Comparison of ENCODE assay signal across 8 mouse cellular contexts in the genomic region with DNA sequence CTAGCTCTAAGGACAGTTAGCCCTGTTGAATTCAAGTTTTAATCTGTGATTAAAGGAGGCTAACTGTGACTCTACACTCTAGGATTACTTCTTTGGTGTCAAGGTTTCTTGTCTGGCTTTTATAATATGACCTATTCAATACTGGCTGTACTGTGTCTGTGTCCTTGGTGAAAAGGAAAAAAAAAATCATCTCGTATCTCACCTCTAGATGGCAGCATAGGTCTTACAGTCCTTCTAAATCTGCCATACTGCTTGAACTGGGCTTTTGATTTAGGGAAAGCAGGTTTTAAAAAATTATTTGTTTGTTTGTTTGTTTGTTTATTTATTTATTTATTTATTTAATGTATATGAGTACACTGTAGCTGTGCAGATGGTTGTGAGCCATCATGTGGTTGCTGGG. TPM values are rescaled to one million over a fixed set of nuclear protein-coding genes. Genes with fewer than 3 reads are reported as not detected.
A peak's percentile ranks its signal among the peaks of the same experiment; 100 is the strongest.
DNase-seq lines count a peak whose midpoint lies in the region; ATAC-seq and TF ChIP-seq lines count a peak whose summit lies in the region.

No protein-coding gene starts in this region.

- WGBS in midbrain, embryonic 11.5 days: 3% methylated on average over 1 of the region's 1 CpGs
- 5% methylated on average over 1 of the region's 1 CpGs for WGBS in midbrain, embryonic 10.5 days

- ATAC-seq in midbrain, embryonic 11.5 days (ENCODE audit: low FRiP score): no peak

- no peak overlapping the region for H3K4me3 ChIP-seq in gastrocnemius, adult 2 months
- H3K4me3 ChIP-seq in midbrain, embryonic 11.5 days (ENCODE audit: low read depth, low read length): no peak overlapping the region
- H3K4me3 ChIP-seq in midbrain, embryonic 10.5 days: no peak overlapping the region

- no peaks in the 10 kb centered on the region for H3K27me3 ChIP-seq in midbrain, embryonic 11.5 days (ENCODE audit: control insufficient read depth, insufficient read depth, low read length)
- no peaks in the 10 kb centered on the region for H3K27me3 ChIP-seq in midbrain, embryonic 10.5 days (ENCODE audit: low read depth, poor library complexity, severe bottlenecking)

- TF ChIP-seq CTCF in gastrocnemius, adult 2 months (IDR thresholded peaks at IDR 0.05): peak; percentile 73

- H3K4me1 ChIP-seq in midbrain, embryonic 11.5 days (ENCODE audit: control insufficient read depth, insufficient read depth, low read length): no peaks in the 10 kb centered on the region
- H3K4me1 ChIP-seq in midbrain, embryonic 10.5 days: no peaks in the 10 kb centered on the region

- DNase-seq in gastrocnemius, adult 2 months: no peak
- no peak for DNase-seq in gastrocnemius, postnatal 36 days
- peak; percentile 93 for DNase-seq in midbrain, embryonic 11.5 days (ENCODE audit: low spot score, missing footprints)
- DNase-seq in midbrain, embryonic 10.5 days (ENCODE audit: low spot score): no peak
- DNase-seq in embryo, embryonic 10.5 days (ENCODE audit: low spot score): peak; percentile 82
- peak; percentile 22 for DNase-seq in skeletal muscle tissue, adult 2 months (ENCODE audit: low read depth, low spot score)
- no peak for DNase-seq in thymus, postnatal 4 days
- no peak for DNase-seq in left cerebral cortex, postnatal 36 days (ENCODE audit: low spot score in 2 of 2)

- H3K36me3 ChIP-seq in midbrain, embryonic 11.5 days (ENCODE audit: control insufficient read depth, insufficient read depth, low read length): no peaks in the 10 kb centered on the region
- H3K36me3 ChIP-seq in midbrain, embryonic 10.5 days: peaks cover 42% of the 10 kb centered on the region

- H3K4me2 ChIP-seq in midbrain, embryonic 11.5 days: no peak overlapping the region

- intact Hi-C loops in gastrocnemius, adult 2 months (cut with DNase I): loop anchor here (2.0 kb wide), 1 partner anchor 120 kb away; no protein-coding TSS in a partner anchor
- intact Hi-C loops in gastrocnemius, postnatal 36 days (cut with DNase I): no loop called here
- intact Hi-C loops in left cerebral cortex, postnatal 36 days (cut with DNase I): loop anchor here (2.0 to 10.0 kb wide), 2 partner anchors 120 to 286 kb away; no protein-coding TSS in a partner anchor

- H3K27ac ChIP-seq in gastrocnemius, adult 2 months: no peak overlapping the region
- H3K27ac ChIP-seq in midbrain, embryonic 11.5 days (ENCODE audit: low read depth, low read length): no peak overlapping the region
- H3K27ac ChIP-seq in midbrain, embryonic 10.5 days (replicated peaks): no peak overlapping the region

- H3K9ac ChIP-seq in midbrain, embryonic 11.5 days (ENCODE audit: low read length): no peak overlapping the region

- H3K9me3 ChIP-seq in midbrain, embryonic 11.5 days (ENCODE audit: control insufficient read depth, low read length): no peaks in the 10 kb centered on the region
- no peaks in the 10 kb centered on the region for H3K9me3 ChIP-seq in midbrain, embryonic 10.5 days (replicated peaks)

RNA-seq across cellular contexts. Expression of gene Lin52, which starts 17.5 kb away (rescaled TPM):
- 10 to 100 TPM in 1 of 2 experiments, 1 to 10 TPM in 1; 10.0 to 10.7 TPM for total RNA-seq in gastrocnemius, adult 2 months (2021)
- total RNA-seq in gastrocnemius, postnatal 36 days (2021): 10 to 100 TPM in 1 of 2 experiments, 1 to 10 TPM in 1; 6.2 to 10.2 TPM
- polyA plus RNA-seq in midbrain, embryonic 11.5 days (2014; fragmentation: Nextera tagmentation; extraction: Ambion mirVana): 42.2 and 45.7 TPM in 2 replicates
- 31.4 and 37.4 TPM in 2 replicates for polyA plus RNA-seq in midbrain, embryonic 10.5 days (2016; fragmentation: Nextera tagmentation; extraction: Ambion mirVana)
- total RNA-seq in left cerebral cortex, postnatal 36 days (2021): 10 to 100 TPM; 21.3 to 24.6 TPM

RNA-seq across cellular contexts. Expression of gene Aldh6a1, which starts 17.9 kb away (rescaled TPM):
- 100 to 1,000 TPM in 1 of 2 experiments, 10 to 100 TPM in 1; 93.1 to 128 TPM for total RNA-seq in gastrocnemius, adult 2 months (2021)
- 10 to 100 TPM; 70.2 to 91.6 TPM for total RNA-seq in gastrocnemius, postnatal 36 days (2021)
- 25.5 and 26.9 TPM in 2 replicates for polyA plus RNA-seq in midbrain, embryonic 11.5 days (2014; fragmentation: Nextera tagmentation; extraction: Ambion mirVana)
- 16.5 and 20.2 TPM in 2 replicates for polyA plus RNA-seq in midbrain, embryonic 10.5 days (2016; fragmentation: Nextera tagmentation; extraction: Ambion mirVana)
- total RNA-seq in left cerebral cortex, postnatal 36 days (2021): 10 to 100 TPM; 44.3 to 49.7 TPM

RNA-seq across cellular contexts. Expression of gene Rnf113a2, which starts 51.7 kb away (rescaled TPM):
- 10 to 100 TPM in 1 of 2 experiments, 1 to 10 TPM in 1; 8.5 to 10.8 TPM for total RNA-seq in gastrocnemius, adult 2 months (2021)
- 1 to 10 TPM; 5.8 to 6.7 TPM for total RNA-seq in gastrocnemius, postnatal 36 days (2021)
- 28.0 and 30.8 TPM in 2 replicates for polyA plus RNA-seq in midbrain, embryonic 11.5 days (2014; fragmentation: Nextera tagmentation; extraction: Ambion mirVana)
- 23.7 and 25.2 TPM in 2 replicates for polyA plus RNA-seq in midbrain, embryonic 10.5 days (2016; fragmentation: Nextera tagmentation; extraction: Ambion mirVana)
- 10 to 100 TPM; 11.4 to 13.3 TPM for total RNA-seq in left cerebral cortex, postnatal 36 days (2021)

RNA-seq across cellular contexts. Expression of gene Bbof1, which starts 59.8 kb away (rescaled TPM):
- 1 to 10 TPM; 1.0 to 1.6 TPM for total RNA-seq in gastrocnemius, adult 2 months (2021)
- total RNA-seq in gastrocnemius, postnatal 36 days (2021): 1 to 10 TPM; 1.4 to 1.7 TPM
- polyA plus RNA-seq in midbrain, embryonic 11.5 days (2014; fragmentation: Nextera tagmentation; extraction: Ambion mirVana): 0.70 and 0.81 TPM in 2 replicates
- 0.94 and 1.1 TPM in 2 replicates for polyA plus RNA-seq in midbrain, embryonic 10.5 days (2016; fragmentation: Nextera tagmentation; extraction: Ambion mirVana)
- total RNA-seq in left cerebral cortex, postnatal 36 days (2021): 1 to 10 TPM; 4.6 to 9.0 TPM

RNA-seq across cellular contexts. Expression of gene Entpd5, which starts 59.9 kb away (rescaled TPM):
- total RNA-seq in gastrocnemius, adult 2 months (2021): 10 to 100 TPM; 12.2 to 14.4 TPM
- total RNA-seq in gastrocnemius, postnatal 36 days (2021): 10 to 100 TPM; 10.8 to 13.5 TPM
- 8.8 and 9.3 TPM in 2 replicates for polyA plus RNA-seq in midbrain, embryonic 11.5 days (2014; fragmentation: Nextera tagmentation; extraction: Ambion mirVana)
- polyA plus RNA-seq in midbrain, embryonic 10.5 days (2016; fragmentation: Nextera tagmentation; extraction: Ambion mirVana): 8.0 and 8.4 TPM in 2 replicates
- total RNA-seq in left cerebral cortex, postnatal 36 days (2021): 10 to 100 TPM; 24.0 to 25.4 TPM

Comparison
In these comparisons a context has a peak if more than half of its experiments do, and no peak if none do; other contexts are left out.
1. DNase-seq: peak in midbrain, embryonic 11.5 days (single experiment), embryo, embryonic 10.5 days (single experiment) and skeletal muscle tissue, adult 2 months (single experiment); none in gastrocnemius, adult 2 months (single experiment), gastrocnemius, postnatal 36 days (0 of 2), midbrain, embryonic 10.5 days (single experiment), thymus, postnatal 4 days (single experiment) and left cerebral cortex, postnatal 36 days (0 of 2).